Mouse (Mus musculus) liver, postnatal 0 days (tissue): ENCODE measurements around the gene Ect2. TPM values are rescaled to one million over a fixed set of nuclear protein-coding genes. Genes with fewer than 3 reads are reported as not detected.

ENCODE experiments used
- ATAC-seq: fragments of 200-750 bp; cut with Nextera tagmentation; 2 replicates; pipeline ENCODE4 v1.8.0; 2017; ENCODE audit warnings: mild to moderate bottlenecking, moderate library complexity
- DNase-seq: peaks from one replicate; pipeline ENCODE4 v3.0.0-alpha.2; 2016
- H3K27ac ChIP-seq: fragments of 300-500 bp; sonication (generic); 2 replicates; pipeline ENCODE4 v1.5.1; 2014; ENCODE audit warnings: antibody characterized with exemption, moderate library complexity, mild to moderate bottlenecking, low read depth
- H3K27me3 ChIP-seq: fragments of 300-500 bp; sonication (generic); 2 replicates; pipeline ENCODE4 v1.6.1; 2014; ENCODE audit warnings: low read length, control low read depth, mixed read lengths; ENCODE audit not compliant: insufficient read depth
- H3K36me3 ChIP-seq: fragments of 300-500 bp; sonication (generic); replicated peaks from 2 replicates; pipeline ENCODE4 v1.6.1; 2014; ENCODE audit warnings: mild to moderate bottlenecking, control low read depth, low read length, moderate library complexity, mixed read lengths; ENCODE audit not compliant: insufficient read depth
- H3K4me1 ChIP-seq: fragments of 300-500 bp; sonication (generic); 2 replicates; pipeline ENCODE4 v1.6.1; 2014; ENCODE audit warnings: antibody characterized with exemption, mild to moderate bottlenecking, control low read depth; ENCODE audit not compliant: insufficient read depth
- H3K4me2 ChIP-seq: fragments of 300-500 bp; sonication (generic); 2 replicates; pipeline ENCODE4 v1.6.1; 2014; ENCODE audit warnings: low read depth, mild to moderate bottlenecking, low read length, moderate library complexity, mixed read lengths
- H3K4me3 ChIP-seq: fragments of 300-500 bp; sonication (generic); 2 replicates; pipeline ENCODE4 v1.5.1; 2014; ENCODE audit warnings: low read depth, low read length
- H3K9ac ChIP-seq: fragments of 300-500 bp; sonication (generic); replicated peaks from 2 replicates; pipeline ENCODE4 v1.6.1; 2014; ENCODE audit warnings: mild to moderate bottlenecking, moderate library complexity
- H3K9me3 ChIP-seq: fragments of 300-500 bp; sonication (generic); 2 replicates; pipeline ENCODE4 v1.6.1; 2016; ENCODE audit warnings: mild to moderate bottlenecking, control low read depth, low read length, mixed read lengths
- CTCF ChIP-seq: sonication (generic); IDR thresholded peaks from 2 replicates; pipeline ENCODE4 v1.5.1; 2016; ENCODE audit warnings: antibody characterized with exemption, low read depth
- EP300 ChIP-seq: IDR thresholded peaks from 2 replicates; pipeline ENCODE4 v1.6.1; 2016; ENCODE audit warnings: antibody characterized with exemption, low read depth, mild to moderate bottlenecking
- WGBS: fragments of 180-500 bp; shearing (Covaris S2); extraction: QIAGEN DNeasy Blood & Tissue Kit; methylation state at CpG from one replicate; pipeline ENCODE4 v1.1.7; 2014; ENCODE audit not compliant: insufficient replicate concordance; 5-methylcytosine and 5-hydroxymethylcytosine counted together
- polyA plus RNA-seq: library from polyadenylated mRNA; unstranded; fragments of >200 nt; fragmentation: Nextera tagmentation; extraction: Ambion mirVana; gene quantifications from 2 replicates; pipeline ENCODE4 v1.2.1, GENCODE M21; 2015

Ect2 gene
- polyA plus RNA-seq, 1 experiment from 2014 or later = 12.5 TPM

DNA sequence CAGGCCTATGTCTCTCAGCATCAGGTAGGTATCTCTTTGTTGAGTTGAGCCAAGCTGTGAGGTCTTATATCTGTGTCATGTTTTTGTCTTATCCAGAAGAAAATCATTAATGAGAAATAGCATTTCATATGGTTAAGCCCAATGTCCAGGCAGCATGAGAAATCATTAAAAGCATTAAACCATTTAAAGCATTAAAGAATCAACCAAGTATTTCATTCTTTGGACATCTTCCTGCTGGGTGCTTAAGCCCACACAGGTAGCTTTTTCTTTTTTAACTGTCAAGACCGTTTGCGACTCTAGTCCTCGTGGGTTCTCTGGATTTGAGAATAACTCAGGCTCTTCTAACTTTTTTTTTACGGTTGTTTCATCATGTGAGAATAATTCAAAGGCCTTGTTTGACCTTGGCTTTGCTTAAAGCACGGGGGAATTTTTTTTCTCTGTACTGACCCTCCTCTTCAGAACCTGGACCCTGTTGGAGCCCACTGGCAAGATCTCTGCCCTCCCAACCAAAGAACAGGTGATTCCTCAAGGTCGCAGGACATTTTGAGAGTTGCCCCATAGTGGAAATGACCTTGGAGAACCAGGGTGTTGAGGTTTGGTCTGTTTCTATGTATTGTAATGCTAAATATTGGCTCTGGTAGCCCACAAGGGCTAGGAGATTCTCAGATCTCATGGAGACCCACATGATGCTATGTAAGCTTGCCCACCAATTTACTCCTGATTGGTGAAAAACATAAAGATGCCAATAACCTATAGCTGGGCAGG is 8.1 kb upstream of the Ect2 start:
- 81% methylated on average over 6 of the region's 6 CpGs for WGBS
- no peaks in the 10 kb centered on the region for H3K9me3 ChIP-seq
- TF ChIP-seq EP300 (no peak), CTCF (no peak)
- no peak overlapping the region for H3K27ac ChIP-seq
- no peaks in the 10 kb centered on the region for H3K4me1 ChIP-seq
- ATAC-seq (no peak), DNase-seq (no peak)
- H3K4me2 ChIP-seq = no peak overlapping the region
- H3K36me3 ChIP-seq = no peaks in the 10 kb centered on the region
- H3K9ac ChIP-seq = no peak overlapping the region
- no peak overlapping the region for H3K4me3 ChIP-seq
- H3K27me3 ChIP-seq = no peaks in the 10 kb centered on the region

DNA sequence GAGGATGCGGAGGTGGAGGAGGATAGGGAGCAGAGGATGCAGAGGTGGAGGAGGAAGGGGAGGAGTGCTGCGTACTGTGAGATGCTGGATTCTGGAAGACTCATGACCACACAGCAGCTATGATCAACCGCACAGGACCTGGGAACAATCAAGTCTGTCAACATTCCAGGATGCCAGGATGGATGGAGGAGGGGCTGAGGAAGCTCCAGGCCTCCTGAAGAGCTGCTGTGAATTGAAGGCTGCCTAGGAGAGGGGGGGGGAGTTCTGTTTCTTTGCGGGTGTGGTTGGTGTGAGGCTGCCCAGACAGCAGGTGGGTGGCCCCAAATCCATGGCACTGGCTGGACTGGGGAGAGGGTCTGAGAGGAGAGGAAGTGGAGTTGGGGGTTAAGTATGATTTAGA is 5.2 kb upstream of the Ect2 start:
- Histone ChIP-seq H3K4me1 (peaks cover 22% of the 10 kb centered on the region), H3K9ac (no peak overlapping the region), H3K4me3 (no peak overlapping the region), H3K27ac (no peak overlapping the region), H3K9me3 (no peaks in the 10 kb centered on the region), H3K4me2 (no peak overlapping the region), H3K27me3 (no peaks in the 10 kb centered on the region), H3K36me3 (no peaks in the 10 kb centered on the region)
- DNase-seq (no peak), ATAC-seq (no peak)
- 63% methylated on average over 4 of the region's 4 CpGs for WGBS
- TF ChIP-seq EP300 (no peak), CTCF (no peak)

DNA sequence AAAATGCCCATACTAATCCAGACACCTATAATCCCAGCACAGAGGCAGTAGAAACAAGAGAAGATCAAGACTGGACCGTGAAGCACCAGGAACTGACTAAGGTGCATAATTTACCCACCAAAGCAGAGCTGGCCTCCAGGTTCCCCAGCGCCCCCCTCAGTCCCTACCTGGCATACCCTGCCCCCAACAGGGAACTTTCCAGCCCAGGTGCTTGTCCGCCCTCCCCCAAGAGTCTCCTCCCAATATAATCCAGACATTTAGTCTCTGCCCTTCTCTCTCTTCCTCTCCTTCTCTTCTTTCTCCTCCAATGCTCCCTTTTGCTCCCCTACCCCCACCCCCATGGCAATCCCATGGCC is 2.9 kb upstream of the Ect2 start:
- 60% methylated on average over 3 of the region's 3 CpGs for WGBS
- no peak for ATAC-seq
- no peaks in the 10 kb centered on the region for H3K36me3 ChIP-seq
- H3K4me3 ChIP-seq = no peak overlapping the region
- no peak overlapping the region for H3K4me2 ChIP-seq
- DNase-seq = no peak
- no peaks in the 10 kb centered on the region for H3K27me3 ChIP-seq
- TF ChIP-seq CTCF (no peak), EP300 (no peak)
- H3K9me3 ChIP-seq = no peaks in the 10 kb centered on the region
- no peak overlapping the region for H3K9ac ChIP-seq
- no peak overlapping the region for H3K27ac ChIP-seq
- H3K4me1 ChIP-seq = peaks cover 27% of the 10 kb centered on the region

DNA sequence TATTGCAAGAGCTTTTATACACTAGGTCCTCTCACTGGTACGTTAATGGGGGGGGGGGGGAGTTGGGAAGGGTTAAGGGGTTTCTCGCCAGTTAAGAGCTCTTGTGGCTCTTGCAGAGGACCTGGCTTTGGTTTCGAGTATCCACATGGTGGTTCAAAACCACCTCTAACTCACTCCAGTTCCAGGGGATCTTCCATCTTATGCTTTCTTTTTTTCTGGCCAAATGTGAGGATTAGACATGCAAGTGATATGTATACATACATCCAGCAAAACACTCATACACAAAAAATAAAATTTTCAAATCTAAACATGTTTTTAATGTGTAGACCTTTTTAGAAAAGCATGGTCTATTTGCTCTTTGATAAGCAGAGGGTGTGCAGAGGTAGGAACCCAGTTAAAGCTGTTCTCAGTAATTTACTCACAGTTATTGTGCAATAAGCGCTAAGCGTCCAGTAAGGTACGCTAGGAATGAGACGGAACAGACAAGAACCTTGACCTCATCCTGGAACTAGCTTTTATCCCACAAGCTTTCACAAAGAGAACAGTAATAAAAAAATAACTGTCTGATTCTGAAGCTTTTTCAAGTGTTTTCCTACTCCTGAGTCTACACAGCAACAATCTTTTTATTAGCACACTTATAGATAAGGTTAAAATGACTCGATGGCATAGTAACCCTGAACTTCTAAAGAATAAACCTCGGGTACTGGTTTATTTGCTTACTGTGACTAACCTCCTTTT is 2.3 kb upstream of the Ect2 start:
- Histone ChIP-seq H3K36me3 (no peaks in the 10 kb centered on the region), H3K9me3 (no peaks in the 10 kb centered on the region), H3K27ac (peak overlapping the region; percentile 19; the same call in 1 of the 2 replicates), H3K4me3 (no peak overlapping the region), H3K4me1 (peaks cover 27% of the 10 kb centered on the region), H3K9ac (no peak overlapping the region), H3K4me2 (no peak overlapping the region), H3K27me3 (no peaks in the 10 kb centered on the region)
- DNase-seq (no peak), ATAC-seq (no peak)
- TF ChIP-seq CTCF (no peak), EP300 (no peak)
- 46% methylated on average over 9 of the region's 9 CpGs for WGBS

DNA sequence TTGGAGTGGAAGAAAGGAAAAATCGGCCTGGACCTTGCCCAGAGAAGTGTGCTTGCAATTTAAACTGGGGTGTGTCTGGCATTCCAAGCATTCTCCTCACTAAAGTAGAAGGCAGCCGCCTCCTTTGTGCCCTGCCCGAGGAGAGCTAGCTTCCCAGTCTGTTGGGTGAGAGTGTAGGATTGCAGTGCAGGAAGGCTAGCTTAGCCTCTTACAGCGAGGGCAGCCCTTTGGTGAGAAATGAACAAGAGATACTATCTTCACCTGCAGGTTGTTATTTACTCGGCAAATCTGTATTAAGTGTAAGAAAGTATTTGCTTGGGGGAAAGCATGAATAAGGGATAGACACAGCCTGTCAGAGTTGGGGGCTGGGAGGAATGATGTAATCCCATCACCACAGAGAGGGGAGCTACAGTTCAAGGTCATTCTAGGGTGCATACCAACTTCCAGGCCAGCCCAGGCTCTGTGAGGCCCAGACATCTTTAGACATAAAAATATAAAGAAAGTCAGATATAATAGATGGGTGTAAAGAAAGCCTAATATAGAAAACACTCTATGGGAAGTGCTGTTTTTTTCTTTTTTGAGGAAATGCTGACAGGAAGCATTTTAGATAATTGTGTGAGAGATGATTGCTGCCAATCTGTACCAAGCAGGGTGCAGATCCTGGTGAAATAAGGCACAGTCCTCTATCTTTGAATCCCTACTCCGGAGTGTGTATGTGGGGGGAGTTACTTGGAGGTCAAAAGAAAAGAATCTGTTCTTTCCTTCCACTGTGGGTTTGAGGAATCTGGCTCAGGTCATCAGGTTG is 1.6 kb upstream of the Ect2 start:
- Histone ChIP-seq H3K9me3 (no peaks in the 10 kb centered on the region), H3K27ac (peak overlapping the region; percentile 70), H3K4me1 (peaks cover 27% of the 10 kb centered on the region), H3K27me3 (no peaks in the 10 kb centered on the region), H3K9ac (no peak overlapping the region), H3K4me2 (no peak overlapping the region), H3K36me3 (no peaks in the 10 kb centered on the region), H3K4me3 (no peak overlapping the region)
- DNase-seq (no peak), ATAC-seq (no peak)
- 35% methylated on average over 6 of the region's 6 CpGs for WGBS
- TF ChIP-seq CTCF = no peak
- TF ChIP-seq EP300 = no peak

DNA sequence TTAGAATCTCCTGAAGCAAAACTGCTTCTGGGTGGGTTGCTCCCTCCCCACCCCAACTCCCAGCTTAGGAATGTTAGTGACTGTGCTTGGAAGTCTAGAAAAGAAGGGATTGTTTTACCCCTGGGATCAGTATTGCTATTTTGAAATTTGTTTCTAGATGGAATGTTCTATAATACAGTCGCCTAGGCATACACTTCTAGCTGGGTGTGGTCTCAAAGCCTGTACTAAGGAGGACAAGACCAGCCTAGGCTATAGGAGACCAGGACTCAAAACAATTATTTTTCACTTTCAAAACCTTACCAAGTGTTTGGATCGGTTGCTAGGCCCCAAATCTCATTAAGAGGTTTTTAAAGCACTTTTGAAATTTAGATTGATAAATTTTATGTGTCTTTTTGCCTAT is 602 bp upstream of the Ect2 start:
- Histone ChIP-seq H3K27ac (peak overlapping the region; percentile 70), H3K4me1 (peaks cover 27% of the 10 kb centered on the region), H3K4me3 (peak overlapping the region; percentile 31), H3K27me3 (no peaks in the 10 kb centered on the region), H3K9me3 (no peaks in the 10 kb centered on the region), H3K36me3 (peaks cover 4% of the 10 kb centered on the region; the same call in 1 of the 2 replicates), H3K4me2 (peak overlapping the region; percentile 63), H3K9ac (no peak overlapping the region; the same call in 1 of the 2 replicates)
- no peak for DNase-seq
- WGBS = 58% methylated on average over 2 of the region's 2 CpGs
- TF ChIP-seq CTCF (no peak), EP300 (no peak)
- peak; percentile 11; the same call in 1 of the 2 replicates for ATAC-seq
